Mouse (Mus musculus): ENCODE data around the gene Bphl. TPM values are rescaled to one million over a fixed set of nuclear protein-coding genes. Genes with fewer than 3 reads are reported as not detected.

The Bphl gene
- polyA plus RNA-seq, 1 experiment, result not detected

- 34% methylated on average over 11 of the region's 11 CpGs for WGBS
- peaks cover 4% of the 10 kb centered on the region for H3K4me1 ChIP-seq (ENCODE audit: control insufficient read depth, insufficient read depth, low read length)
- H3K4me3 ChIP-seq (ENCODE audit: insufficient read depth, low read depth, low read length), result no peak overlapping the region
- TF ChIP-seq CTCF (IDR thresholded peaks at IDR 0.05; ENCODE audit: insufficient read depth, low read depth, low read length) (peak; percentile 66), POLR2A (IDR thresholded peaks at IDR 0.05; ENCODE audit: insufficient read depth, low read depth, low read length) (no peak)
- H3K27ac ChIP-seq (ENCODE audit: insufficient read depth, low read depth, low read length), result no peak overlapping the region
Measured at GRCm38 (mm10) chr13:34046421-34047012, 9.1 kb downstream of the Bphl start.

GRCm38 (mm10) chr13:34047526-34047925 is 10.1 kb downstream of the Bphl start:
- WGBS, result 90% methylated on average over 3 of the region's 3 CpGs
- TF ChIP-seq CTCF (IDR thresholded peaks at IDR 0.05; ENCODE audit: insufficient read depth, low read depth, low read length), result no peak
- TF ChIP-seq POLR2A (IDR thresholded peaks at IDR 0.05; ENCODE audit: insufficient read depth, low read depth, low read length), result no peak
- H3K4me3 ChIP-seq (ENCODE audit: insufficient read depth, low read depth, low read length), result no peak overlapping the region
- peaks cover 4% of the 10 kb centered on the region for H3K4me1 ChIP-seq (ENCODE audit: control insufficient read depth, insufficient read depth, low read length)
- H3K27ac ChIP-seq (ENCODE audit: insufficient read depth, low read depth, low read length), result no peak overlapping the region

- peak overlapping the region; percentile 9; the same call in 1 of the 2 replicates for H3K4me3 ChIP-seq (ENCODE audit: insufficient read depth, low read depth, low read length)
- TF ChIP-seq POLR2A (IDR thresholded peaks at IDR 0.05; ENCODE audit: insufficient read depth, low read depth, low read length), result no peak
- TF ChIP-seq CTCF (IDR thresholded peaks at IDR 0.05; ENCODE audit: insufficient read depth, low read depth, low read length), result no peak
- peaks cover 4% of the 10 kb centered on the region for H3K4me1 ChIP-seq (ENCODE audit: control insufficient read depth, insufficient read depth, low read length)
- peak overlapping the region; percentile 72 for H3K27ac ChIP-seq (ENCODE audit: insufficient read depth, low read depth, low read length)
- 57% methylated on average over 8 of the region's 8 CpGs for WGBS
Measured at GRCm38 (mm10) chr13:34050479-34050878, 13.1 kb downstream of the Bphl start.

GRCm38 (mm10) chr13:34051692-34052091 is 14.3 kb downstream of the Bphl start:
- Histone ChIP-seq H3K4me3 (ENCODE audit: insufficient read depth, low read depth, low read length) (no peak overlapping the region), H3K27ac (ENCODE audit: insufficient read depth, low read depth, low read length) (no peak overlapping the region), H3K4me1 (ENCODE audit: control insufficient read depth, insufficient read depth, low read length) (peaks cover 4% of the 10 kb centered on the region)
- TF ChIP-seq CTCF (IDR thresholded peaks at IDR 0.05; ENCODE audit: insufficient read depth, low read depth, low read length) (no peak), POLR2A (IDR thresholded peaks at IDR 0.05; ENCODE audit: insufficient read depth, low read depth, low read length) (no peak)
- WGBS, result 88% methylated on average over 3 of the region's 3 CpGs

- no peak for TF ChIP-seq CTCF (IDR thresholded peaks at IDR 0.05; ENCODE audit: insufficient read depth, low read depth, low read length)
- Histone ChIP-seq H3K4me3 (ENCODE audit: insufficient read depth, low read depth, low read length) (no peak overlapping the region), H3K27ac (ENCODE audit: insufficient read depth, low read depth, low read length) (no peak overlapping the region), H3K4me1 (ENCODE audit: control insufficient read depth, insufficient read depth, low read length) (peaks cover 4% of the 10 kb centered on the region)
- 83% methylated on average over 13 of the region's 13 CpGs for WGBS
Measured at GRCm38 (mm10) chr13:34053673-34054282, 16.4 kb downstream of the Bphl start.

GRCm38 (mm10) chr13:34054391-34054790 is 17.0 kb downstream of the Bphl start:
- Histone ChIP-seq H3K27ac (ENCODE audit: insufficient read depth, low read depth, low read length) (no peak overlapping the region), H3K4me3 (ENCODE audit: insufficient read depth, low read depth, low read length) (no peak overlapping the region), H3K4me1 (ENCODE audit: control insufficient read depth, insufficient read depth, low read length) (peaks cover 4% of the 10 kb centered on the region)
- no peak for TF ChIP-seq CTCF (IDR thresholded peaks at IDR 0.05; ENCODE audit: insufficient read depth, low read depth, low read length)
- 53% methylated on average over 4 of the region's 4 CpGs for WGBS

GRCm38 (mm10) chr13:34054983-34055382 is 17.6 kb downstream of the Bphl start:
- no peak for TF ChIP-seq CTCF (IDR thresholded peaks at IDR 0.05; ENCODE audit: insufficient read depth, low read depth, low read length)
- TF ChIP-seq POLR2A (IDR thresholded peaks at IDR 0.05; ENCODE audit: insufficient read depth, low read depth, low read length), result no peak
- no peak overlapping the region for H3K27ac ChIP-seq (ENCODE audit: insufficient read depth, low read depth, low read length)
- peaks cover 5% of the 10 kb centered on the region for H3K4me1 ChIP-seq (ENCODE audit: control insufficient read depth, insufficient read depth, low read length)
- WGBS, result 94% methylated on average over 3 of the region's 3 CpGs
- no peak overlapping the region for H3K4me3 ChIP-seq (ENCODE audit: insufficient read depth, low read depth, low read length)

- Histone ChIP-seq H3K4me3 (ENCODE audit: insufficient read depth, low read depth, low read length) (no peak overlapping the region), H3K27ac (ENCODE audit: insufficient read depth, low read depth, low read length) (no peak overlapping the region), H3K4me1 (ENCODE audit: control insufficient read depth, insufficient read depth, low read length) (peaks cover 3% of the 10 kb centered on the region; the same call in 1 of the 2 replicates)
- TF ChIP-seq CTCF (IDR thresholded peaks at IDR 0.05; ENCODE audit: insufficient read depth, low read depth, low read length) (no peak), POLR2A (IDR thresholded peaks at IDR 0.05; ENCODE audit: insufficient read depth, low read depth, low read length) (no peak)
- WGBS, result 86% methylated on average over 1 of the region's 1 CpGs
Measured at GRCm38 (mm10) chr13:34057252-34057651, 19.9 kb downstream of the Bphl start.

GRCm38 (mm10) chr13:34060061-34060460 is 22.7 kb downstream of the Bphl start:
- TF ChIP-seq CTCF (IDR thresholded peaks at IDR 0.05; ENCODE audit: insufficient read depth, low read depth, low read length), result no peak
- TF ChIP-seq POLR2A (IDR thresholded peaks at IDR 0.05; ENCODE audit: insufficient read depth, low read depth, low read length), result no peak
- Histone ChIP-seq H3K4me3 (ENCODE audit: insufficient read depth, low read depth, low read length) (no peak overlapping the region), H3K27ac (ENCODE audit: insufficient read depth, low read depth, low read length) (no peak overlapping the region), H3K4me1 (ENCODE audit: control insufficient read depth, insufficient read depth, low read length) (peaks cover 3% of the 10 kb centered on the region; the same call in 1 of the 2 replicates)
- 87% methylated on average over 9 of the region's 9 CpGs for WGBS

All from olfactory bulb, adult 2 months (tissue).